Mouse (Mus musculus) embryonic fibroblast, embryonic 13.5 days (primary cell): Measurements from ENCODE around the gene Cnksr3.

ENCODE experiments used
- CTCF ChIP-seq: IDR thresholded peaks from 2 replicates; pipeline ENCODE4 v1.5.1; 2011; ENCODE audit warnings: mild to moderate bottlenecking, control low read depth, low read length, moderate library complexity, borderline replicate concordance; ENCODE audit not compliant: insufficient read depth
- POLR2A ChIP-seq: IDR thresholded peaks from 2 replicates; pipeline ENCODE4 v1.6.1; 2011; ENCODE audit warnings: low read depth, mild to moderate bottlenecking, control low read depth, low read length, moderate library complexity

DNA sequence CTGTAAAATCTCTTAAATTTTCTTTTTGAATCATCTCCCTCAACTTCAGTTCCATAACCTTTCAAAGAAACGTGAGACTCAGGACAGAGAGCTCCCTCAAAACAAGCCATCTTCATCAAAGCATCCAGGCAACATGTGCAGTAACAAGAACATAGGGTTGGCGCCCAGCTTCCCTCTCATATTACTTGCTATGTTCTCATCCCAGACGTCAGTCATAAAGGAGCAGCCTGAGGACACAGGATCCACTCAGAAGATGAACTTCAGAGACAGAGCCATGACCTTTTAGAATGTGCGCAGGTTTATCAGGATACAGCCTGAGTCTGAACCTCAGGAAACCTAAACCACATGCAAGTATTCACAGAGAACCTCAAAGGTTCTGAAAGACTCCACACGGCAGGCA lies 97.2 kb downstream of the Cnksr3 start:
- no peak for TF ChIP-seq CTCF
- no peak for TF ChIP-seq POLR2A
